Mouse (Mus musculus): ENCODE measurements around the gene Pcdh18.

DNA sequence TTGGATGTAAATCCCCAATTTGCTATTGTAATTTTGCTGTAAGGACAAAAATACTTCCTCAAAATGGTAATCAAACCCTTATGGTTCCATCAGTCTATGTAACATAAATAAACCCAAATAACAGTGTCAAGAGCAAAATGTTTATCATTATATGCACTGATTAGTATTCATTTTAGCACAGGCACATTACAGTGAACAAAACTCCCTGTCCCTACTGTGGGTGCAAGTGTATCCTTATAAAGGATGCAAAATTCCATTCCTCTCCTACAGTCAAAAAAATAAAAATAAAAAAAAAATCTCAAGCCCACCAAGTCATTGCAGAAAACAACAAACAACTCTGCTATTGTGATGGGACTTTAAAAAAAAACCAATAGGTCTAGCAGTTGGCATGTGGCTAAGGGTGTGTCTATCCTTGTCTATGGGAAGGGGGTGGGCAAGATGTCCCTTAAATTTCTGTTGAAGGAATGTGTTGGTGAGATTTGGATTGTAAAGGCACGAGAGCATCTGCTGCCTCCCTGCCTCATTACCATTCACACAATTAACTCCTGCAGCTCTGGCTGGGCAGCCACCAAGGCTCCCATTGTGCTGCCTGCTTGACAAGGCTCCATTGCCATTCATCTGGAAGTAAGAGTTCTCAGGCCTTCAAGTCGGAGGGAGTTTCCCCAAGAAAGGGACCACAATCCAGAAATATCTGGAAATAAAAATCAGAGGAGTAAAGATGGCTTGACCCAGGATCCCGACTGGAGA is 12.0 kb upstream of the Pcdh18 start:
- TF ChIP-seq CTCF (IDR thresholded peaks at IDR 0.05; ENCODE audit: borderline replicate concordance, extremely low read depth, insufficient read depth, insufficient read length) (no peak), POLR2A (IDR thresholded peaks at IDR 0.05; ENCODE audit: borderline replicate concordance, extremely low read depth, insufficient read depth, insufficient read length, poor library complexity, severe bottlenecking) (no peak)

Data from brain, embryonic 14.5 days (tissue).